Mouse (Mus musculus) myocyte (in vitro differentiated cells): ENCODE measurements around the gene Kiss1r. TPM values are rescaled to one million over a fixed set of nuclear protein-coding genes. Genes with fewer than 3 reads are reported as not detected.
A peak's percentile ranks its signal among the peaks of the same experiment; 100 is the strongest.

Experiments
- H3K27me3 ChIP-seq: one replicate; pipeline ENCODE4 v1.6.1; 2011; ENCODE audit not compliant: control insufficient read depth, insufficient read depth, insufficient read length
- H3K36me3 ChIP-seq: one replicate; pipeline ENCODE4 v1.6.1; 2011; ENCODE audit not compliant: control insufficient read depth, insufficient read depth
- H3K4me2 ChIP-seq: one replicate; pipeline ENCODE4 v1.6.1; 2011; ENCODE audit warnings: low read depth, control low read depth
- H3K4me3 ChIP-seq: one replicate; pipeline ENCODE4 v1.5.1; 2011; ENCODE audit warnings: mild to moderate bottlenecking, control low read depth, moderate library complexity
- H3K79me2 ChIP-seq: one replicate; pipeline ENCODE4 v1.6.1; 2011; ENCODE audit not compliant: control insufficient read depth, insufficient read depth
- H3ac ChIP-seq: one replicate; pipeline ENCODE4 v1.6.1; 2011; ENCODE audit not compliant: control insufficient read depth, insufficient read length
- CEBPB ChIP-seq: IDR thresholded peaks from 2 replicates; pipeline ENCODE4 v1.6.1; 2011; ENCODE audit warnings: mild to moderate bottlenecking, moderate library complexity; ENCODE audit not compliant: poor library complexity, insufficient read depth, severe bottlenecking
- E2F4 ChIP-seq: IDR thresholded peaks from one replicate; pipeline ENCODE4 v1.6.1; 2011; ENCODE audit warnings: mild to moderate bottlenecking, control low read depth, moderate library complexity; ENCODE audit not compliant: insufficient read depth
- MAX ChIP-seq: IDR thresholded peaks from one replicate; pipeline ENCODE4 v1.6.1; 2011; ENCODE audit warnings: low read depth, mild to moderate bottlenecking, control low read depth
- MYOD1 ChIP-seq, 3 experiments: IDR thresholded peaks; one replicate each; pipeline ENCODE4 v1.6.1; 2011; ENCODE audit warnings: control low read depth in 2 of 3, low read depth in 2 of 3, mild to moderate bottlenecking in 2 of 3, moderate library complexity in 1 of 3; ENCODE audit not compliant: insufficient read length in 2 of 3, control insufficient read depth in 1 of 3
- MYOG ChIP-seq, 3 experiments: IDR thresholded peaks; one replicate each; pipeline ENCODE4 v1.6.1; 2011; ENCODE audit warnings: control low read depth in 2 of 3, low read depth in 2 of 3, mild to moderate bottlenecking in 2 of 3; ENCODE audit not compliant: insufficient read length in 2 of 3, control insufficient read depth in 1 of 3, insufficient read depth in 1 of 3
- POLR2A ChIP-seq: IDR thresholded peaks from one replicate; pipeline ENCODE4 v1.6.1; 2011; ENCODE audit warnings: low read depth, mild to moderate bottlenecking, control low read depth, moderate library complexity; ENCODE audit not compliant: insufficient read length
- POLR2AphosphoS2 ChIP-seq: IDR thresholded peaks from one replicate; pipeline ENCODE4 v1.6.1; 2011; ENCODE audit warnings: low read depth, control low read depth; ENCODE audit not compliant: insufficient read length
- REST ChIP-seq: IDR thresholded peaks from one replicate; pipeline ENCODE4 v1.6.1; 2011; ENCODE audit warnings: mild to moderate bottlenecking, control low read depth, moderate library complexity; ENCODE audit not compliant: insufficient read depth, insufficient read length
- SRF ChIP-seq: IDR thresholded peaks from one replicate; pipeline ENCODE4 v1.6.1; 2011; ENCODE audit warnings: low read depth; ENCODE audit not compliant: control insufficient read depth, insufficient read length
- TCF12 ChIP-seq: IDR thresholded peaks from one replicate; pipeline ENCODE4 v1.6.1; 2011; ENCODE audit warnings: mild to moderate bottlenecking, control low read depth; ENCODE audit not compliant: poor library complexity, insufficient read depth, severe bottlenecking
- TCF3 ChIP-seq: IDR thresholded peaks from one replicate; pipeline ENCODE4 v1.6.1; 2011; ENCODE audit warnings: low read depth, control low read depth; ENCODE audit not compliant: insufficient read length
- USF1 ChIP-seq: IDR thresholded peaks from one replicate; pipeline ENCODE4 v1.6.1; 2011; ENCODE audit warnings: low read depth, mild to moderate bottlenecking, control low read depth, moderate library complexity
- polyA plus RNA-seq: library from polyadenylated mRNA; unstranded; fragments of >200 nt; fragmentation: generic; extraction: Trizol; gene quantifications from one replicate; pipeline ENCODE4 v1.2.1, GENCODE M21; 2012; ENCODE audit warnings: missing spikeins

The Kiss1r gene
- polyA plus RNA-seq, 1 experiment = 0.59 TPM

- Histone ChIP-seq H3ac (peak overlapping the region; percentile 12), H3K4me2 (peak overlapping the region; percentile 99), H3K27me3 (no peaks in the 10 kb centered on the region), H3K79me2 (peaks cover 4% of the 10 kb centered on the region), H3K4me3 (peak overlapping the region; percentile 96), H3K36me3 (peaks cover 5% of the 10 kb centered on the region)
- TF ChIP-seq TCF12 (no peak), POLR2A (no peak), TCF3 (no peak), SRF (no peak), MYOD1 (IDR thresholded peaks at IDR 0.05; ENCODE audit: control insufficient read depth in 1 of 3, insufficient read length in 2 of 3, low read depth in 2 of 3) (no peak), E2F4 (no peak), POLR2AphosphoS2 (no peak), USF1 (no peak), CEBPB (no peak), MAX (no peak), MYOG (IDR thresholded peaks at IDR 0.05; ENCODE audit: control insufficient read depth in 1 of 3, insufficient read depth in 1 of 3, insufficient read length in 2 of 3, low read depth in 2 of 3) (no peak), REST (no peak)
Observed at GRCm38 (mm10) chr10:79928030-79928694, 11.4 kb downstream of the Kiss1r start.

DNA sequence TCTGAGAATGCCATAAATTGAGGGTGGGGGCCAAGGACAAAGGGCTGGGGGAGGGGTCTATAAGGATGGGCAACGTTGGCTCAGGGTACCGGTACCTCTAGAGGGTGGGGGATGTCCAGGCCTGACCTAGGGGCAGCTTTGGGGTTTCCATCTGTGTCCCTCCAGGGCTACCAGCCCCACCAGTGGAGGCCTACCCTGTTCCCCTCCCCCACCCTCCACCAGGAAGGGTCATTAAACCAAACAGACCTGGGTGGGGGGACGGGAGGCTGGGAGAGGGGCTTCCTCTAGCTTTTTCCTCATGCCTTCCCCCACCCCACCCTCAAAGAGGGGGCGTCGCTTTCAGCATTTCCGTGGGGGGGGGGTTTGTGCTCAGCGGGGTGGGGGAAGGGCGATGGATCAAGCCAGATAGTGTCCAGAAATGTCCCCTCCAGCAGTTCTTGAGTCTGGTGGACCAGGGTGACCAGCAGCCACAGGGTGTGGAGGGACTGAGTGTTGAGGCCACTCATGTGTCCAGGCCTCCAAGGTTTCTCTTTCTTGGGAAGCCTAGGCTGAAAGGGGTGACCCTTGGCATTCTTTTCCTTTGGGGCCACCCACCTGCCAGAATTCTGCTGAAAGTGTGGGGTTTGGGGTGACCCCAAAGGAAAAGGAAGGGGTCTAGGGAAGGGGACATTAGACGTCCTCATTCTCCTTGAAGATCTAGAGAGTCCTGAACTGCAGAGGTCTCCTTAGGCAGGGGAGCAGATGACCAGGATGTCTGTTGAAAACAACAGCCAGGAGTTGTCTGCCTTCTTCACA lies 12.3 kb downstream of the Kiss1r start:
- TF ChIP-seq POLR2A = no peak
- no peak for TF ChIP-seq TCF3
- no peak for TF ChIP-seq SRF
- TF ChIP-seq CEBPB = no peak
- TF ChIP-seq REST = no peak
- TF ChIP-seq POLR2AphosphoS2 = no peak
- Histone ChIP-seq H3K4me3 (peak overlapping the region; percentile 96), H3K4me2 (no peak overlapping the region), H3K27me3 (no peaks in the 10 kb centered on the region), H3ac (no peak overlapping the region), H3K79me2 (peaks cover 4% of the 10 kb centered on the region), H3K36me3 (peaks cover 5% of the 10 kb centered on the region)

- no peak overlapping the region for H3K4me3 ChIP-seq
- H3ac ChIP-seq = no peak overlapping the region
- peaks cover 5% of the 10 kb centered on the region for H3K36me3 ChIP-seq
- TF ChIP-seq MYOG (IDR thresholded peaks at IDR 0.05; ENCODE audit: control insufficient read depth in 1 of 3, insufficient read depth in 1 of 3, insufficient read length in 2 of 3, low read depth in 2 of 3) (no peak), MYOD1 (IDR thresholded peaks at IDR 0.05; ENCODE audit: control insufficient read depth in 1 of 3, insufficient read length in 2 of 3, low read depth in 2 of 3) (no peak)
- no peak overlapping the region for H3K4me2 ChIP-seq
- H3K27me3 ChIP-seq = no peaks in the 10 kb centered on the region
- H3K79me2 ChIP-seq = peaks cover 4% of the 10 kb centered on the region
Observed at GRCm38 (mm10) chr10:79929967-79930825, 13.4 kb downstream of the Kiss1r start.

DNA sequence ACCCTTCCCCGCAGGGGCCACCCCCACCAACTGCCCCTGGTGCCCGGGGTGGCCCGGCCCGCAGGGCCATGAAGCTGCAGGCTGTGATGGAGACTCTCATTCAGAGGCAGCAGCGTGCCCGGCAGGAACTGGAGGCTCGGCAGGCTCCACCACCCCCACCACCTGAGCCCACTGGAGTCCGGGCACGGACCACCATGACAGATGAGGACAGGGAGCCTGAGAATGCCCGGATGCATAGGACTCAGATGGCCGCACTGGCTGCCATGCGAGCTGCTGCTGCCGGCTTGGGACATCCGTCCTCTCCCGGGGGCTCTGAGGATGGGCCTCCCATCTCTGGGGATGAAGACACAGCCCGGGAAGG lies 14.0 kb downstream of the Kiss1r start:
- H3K4me2 ChIP-seq = no peak overlapping the region
- no peaks in the 10 kb centered on the region for H3K27me3 ChIP-seq
- H3ac ChIP-seq = no peak overlapping the region
- H3K79me2 ChIP-seq = peaks cover 4% of the 10 kb centered on the region
- TF ChIP-seq REST (no peak), USF1 (no peak), MYOD1 (IDR thresholded peaks at IDR 0.05; ENCODE audit: control insufficient read depth in 1 of 3, insufficient read length in 2 of 3, low read depth in 2 of 3) (no peak), TCF3 (no peak), CEBPB (no peak), MAX (no peak), POLR2A (no peak), TCF12 (no peak), SRF (no peak), E2F4 (no peak), POLR2AphosphoS2 (no peak), MYOG (IDR thresholded peaks at IDR 0.05; ENCODE audit: control insufficient read depth in 1 of 3, insufficient read depth in 1 of 3, insufficient read length in 2 of 3, low read depth in 2 of 3) (no peak)
- H3K4me3 ChIP-seq = no peak overlapping the region
- peaks cover 5% of the 10 kb centered on the region for H3K36me3 ChIP-seq
